Mouse (Mus musculus) embryonic facial prominence, embryonic 11.5 days (tissue): ENCODE results near the gene Gfy. TPM values are rescaled to one million over a fixed set of nuclear protein-coding genes. Genes with fewer than 3 reads are reported as not detected.
A peak's percentile ranks its signal among the peaks of the same experiment; 100 is the strongest.

Source experiments
- ATAC-seq: fragments of 200-750 bp; cut with Nextera tagmentation; replicated peaks from 2 replicates; pipeline ENCODE4 v1.8.0; 2017; ENCODE audit warnings: low read depth; ENCODE audit not compliant: insufficient number of reproducible peaks, low FRiP score, low TSS enrichment
- DNase-seq: peaks from one replicate; pipeline ENCODE4 v3.0.0-alpha.2; 2015; ENCODE audit warnings: low spot score
- H3K27ac ChIP-seq: fragments of 300-500 bp; sonication (generic); replicated peaks from 2 replicates; pipeline ENCODE4 v1.5.1; 2014; ENCODE audit warnings: mild to moderate bottlenecking, low read depth, low read length, control low read depth
- H3K27me3 ChIP-seq: fragments of 300-500 bp; sonication (generic); 2 replicates; pipeline ENCODE4 v1.6.1; 2014; ENCODE audit warnings: mild to moderate bottlenecking, low read length, moderate library complexity, mixed read lengths; ENCODE audit not compliant: control insufficient read depth, insufficient read depth
- H3K36me3 ChIP-seq: fragments of 300-500 bp; sonication (generic); replicated peaks from 2 replicates; pipeline ENCODE4 v1.6.1; 2014; ENCODE audit warnings: low read depth, mild to moderate bottlenecking, low read length, moderate library complexity, mixed read lengths; ENCODE audit not compliant: control insufficient read depth, insufficient read depth
- H3K4me1 ChIP-seq: fragments of 300-500 bp; sonication (generic); 2 replicates; pipeline ENCODE4 v1.6.1; 2014; ENCODE audit warnings: low read length, mixed read lengths; ENCODE audit not compliant: control insufficient read depth, insufficient read depth
- H3K4me2 ChIP-seq: fragments of 300-500 bp; sonication (generic); 2 replicates; pipeline ENCODE4 v1.6.1; 2014; ENCODE audit warnings: low read depth, mild to moderate bottlenecking, control low read depth, low read length, moderate library complexity
- H3K4me3 ChIP-seq: fragments of 300-500 bp; sonication (generic); 2 replicates; pipeline ENCODE4 v1.5.1; 2014; ENCODE audit warnings: low read depth, low read length, control low read depth
- H3K9ac ChIP-seq: fragments of 300-500 bp; sonication (generic); replicated peaks from 2 replicates; pipeline ENCODE4 v1.6.1; 2014; ENCODE audit warnings: mild to moderate bottlenecking, control low read depth, low read length
- H3K9me3 ChIP-seq: fragments of 300-500 bp; sonication (generic); replicated peaks from 2 replicates; pipeline ENCODE4 v1.6.1; 2016; ENCODE audit warnings: mild to moderate bottlenecking, low read length, inconsistent platforms, mixed read lengths; ENCODE audit not compliant: control insufficient read depth
- WGBS: fragments of 180-500 bp; shearing (Covaris S2); extraction: QIAGEN DNeasy Blood & Tissue Kit; methylation state at CpG from one replicate; pipeline ENCODE4 v1.1.7; 2014; 5-methylcytosine and 5-hydroxymethylcytosine counted together
- polyA plus RNA-seq: library from polyadenylated mRNA; unstranded; fragments of >200 nt; fragmentation: Nextera tagmentation; extraction: Ambion mirVana; gene quantifications from 2 replicates; pipeline ENCODE4 v1.2.1, GENCODE M21; 2014

Gfy gene
- polyA plus RNA-seq, 1 experiment from 2014 or later, result 0.52 TPM

DNA sequence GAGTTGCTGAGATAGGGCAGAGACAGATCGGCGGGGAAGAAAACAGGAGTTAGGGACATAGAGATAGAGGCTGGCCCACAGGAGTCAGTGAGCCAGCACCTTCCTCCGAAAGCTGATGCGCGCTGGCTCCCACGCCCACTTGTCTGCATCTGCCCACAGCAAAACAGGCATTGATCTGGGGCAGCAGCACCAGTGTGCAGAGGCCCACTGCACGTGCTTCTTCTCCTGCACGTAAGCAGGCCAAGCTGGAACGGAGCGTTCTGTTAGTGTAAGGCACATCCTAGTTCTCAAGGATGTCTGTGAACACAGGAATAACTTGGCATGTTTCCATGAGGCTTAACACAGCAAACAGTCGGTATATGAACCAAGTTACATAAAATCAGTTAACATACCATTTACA, 19.6 kb upstream of the Gfy start:
- H3K4me1 ChIP-seq, result no peaks in the 10 kb centered on the region
- H3K9ac ChIP-seq, result no peak overlapping the region
- no peaks in the 10 kb centered on the region for H3K36me3 ChIP-seq
- no peak overlapping the region for H3K4me3 ChIP-seq
- no peak overlapping the region for H3K27ac ChIP-seq
- H3K9me3 ChIP-seq, result no peaks in the 10 kb centered on the region
- H3K27me3 ChIP-seq, result no peaks in the 10 kb centered on the region
- 84% methylated on average over 11 of the region's 11 CpGs for WGBS
- DNase-seq, result no peak
- no peak overlapping the region for H3K4me2 ChIP-seq
- ATAC-seq, result no peak

DNA sequence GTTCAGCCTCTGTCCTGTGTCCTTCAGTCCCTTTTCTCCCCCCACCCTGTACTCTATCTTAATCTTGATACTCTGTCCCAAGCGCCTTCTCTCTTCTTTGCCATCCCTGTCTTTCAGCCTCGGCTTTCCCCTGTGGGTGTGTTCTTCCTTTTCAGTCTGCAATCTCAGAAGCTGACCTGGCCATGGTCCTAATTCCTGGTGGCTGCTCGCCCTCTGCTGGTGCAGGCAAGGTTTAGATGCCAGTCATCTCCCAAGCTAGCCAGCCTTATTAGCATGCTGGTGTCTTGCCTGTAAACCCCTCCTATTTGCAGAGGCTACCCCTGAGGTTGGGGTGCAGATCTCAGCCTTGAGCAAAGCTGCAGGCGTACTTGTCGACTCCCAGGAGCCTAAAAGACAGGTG, 19.1 kb upstream of the Gfy start:
- Histone ChIP-seq H3K4me3 (no peak overlapping the region), H3K27ac (no peak overlapping the region), H3K27me3 (no peaks in the 10 kb centered on the region), H3K4me2 (no peak overlapping the region), H3K36me3 (no peaks in the 10 kb centered on the region), H3K9ac (no peak overlapping the region), H3K4me1 (no peaks in the 10 kb centered on the region), H3K9me3 (no peaks in the 10 kb centered on the region)
- ATAC-seq, result no peak
- WGBS, result 12% methylated on average over 5 of the region's 5 CpGs
- peak; percentile 80 for DNase-seq

DNA sequence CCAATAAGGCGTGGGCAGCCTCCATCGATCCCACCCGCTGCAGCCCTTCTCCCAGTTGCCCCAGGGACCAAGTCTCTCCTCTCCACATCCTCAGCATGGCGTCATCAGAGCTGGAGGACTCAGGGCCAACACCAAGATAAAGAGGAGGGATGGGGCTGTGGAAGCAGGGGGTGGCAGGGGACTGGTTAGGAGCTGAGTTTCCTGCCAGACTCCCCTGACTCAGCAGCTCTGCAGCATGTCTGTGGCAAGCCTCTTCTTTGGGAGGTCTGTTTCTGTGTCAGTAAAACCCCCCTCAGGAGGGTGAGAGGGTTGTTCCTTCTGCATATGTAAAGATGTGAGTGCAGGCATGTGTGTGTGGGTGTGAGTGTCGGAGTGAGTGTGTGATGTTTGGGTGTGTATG, 17.6 kb upstream of the Gfy start:
- no peaks in the 10 kb centered on the region for H3K27me3 ChIP-seq
- no peaks in the 10 kb centered on the region; the same call in 1 of the 2 replicates for H3K4me1 ChIP-seq
- DNase-seq, result no peak
- no peaks in the 10 kb centered on the region for H3K36me3 ChIP-seq
- 70% methylated on average over 4 of the region's 5 CpGs for WGBS
- no peak overlapping the region for H3K4me2 ChIP-seq
- no peak for ATAC-seq
- H3K9ac ChIP-seq, result no peak overlapping the region
- H3K9me3 ChIP-seq, result no peaks in the 10 kb centered on the region
- H3K4me3 ChIP-seq, result no peak overlapping the region
- no peak overlapping the region for H3K27ac ChIP-seq

DNA sequence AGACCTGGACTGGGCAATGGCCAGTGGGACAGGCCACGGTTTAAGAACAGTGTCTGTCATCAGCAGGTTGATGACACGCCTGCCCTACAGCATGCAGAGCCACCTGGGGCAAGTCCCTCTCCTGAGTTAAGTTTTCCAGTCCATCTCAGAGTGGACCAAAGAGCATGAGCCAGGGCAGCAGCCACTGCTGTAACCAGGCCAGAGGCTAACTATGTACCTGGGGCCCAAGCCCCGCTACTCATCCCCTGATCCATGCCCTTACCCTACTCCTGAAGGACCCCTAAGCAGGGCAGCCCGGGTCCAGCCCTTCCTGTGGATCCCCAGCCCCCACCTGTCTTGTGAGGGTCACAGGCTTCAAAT, 16.8 kb upstream of the Gfy start:
- ATAC-seq, result no peak
- Histone ChIP-seq H3K9me3 (no peaks in the 10 kb centered on the region), H3K4me3 (no peak overlapping the region), H3K9ac (no peak overlapping the region), H3K36me3 (no peaks in the 10 kb centered on the region), H3K4me1 (peaks cover 3% of the 10 kb centered on the region), H3K27me3 (no peaks in the 10 kb centered on the region), H3K27ac (no peak overlapping the region), H3K4me2 (no peak overlapping the region)
- DNase-seq, result no peak
- 77% methylated on average over 4 of the region's 4 CpGs for WGBS

DNA sequence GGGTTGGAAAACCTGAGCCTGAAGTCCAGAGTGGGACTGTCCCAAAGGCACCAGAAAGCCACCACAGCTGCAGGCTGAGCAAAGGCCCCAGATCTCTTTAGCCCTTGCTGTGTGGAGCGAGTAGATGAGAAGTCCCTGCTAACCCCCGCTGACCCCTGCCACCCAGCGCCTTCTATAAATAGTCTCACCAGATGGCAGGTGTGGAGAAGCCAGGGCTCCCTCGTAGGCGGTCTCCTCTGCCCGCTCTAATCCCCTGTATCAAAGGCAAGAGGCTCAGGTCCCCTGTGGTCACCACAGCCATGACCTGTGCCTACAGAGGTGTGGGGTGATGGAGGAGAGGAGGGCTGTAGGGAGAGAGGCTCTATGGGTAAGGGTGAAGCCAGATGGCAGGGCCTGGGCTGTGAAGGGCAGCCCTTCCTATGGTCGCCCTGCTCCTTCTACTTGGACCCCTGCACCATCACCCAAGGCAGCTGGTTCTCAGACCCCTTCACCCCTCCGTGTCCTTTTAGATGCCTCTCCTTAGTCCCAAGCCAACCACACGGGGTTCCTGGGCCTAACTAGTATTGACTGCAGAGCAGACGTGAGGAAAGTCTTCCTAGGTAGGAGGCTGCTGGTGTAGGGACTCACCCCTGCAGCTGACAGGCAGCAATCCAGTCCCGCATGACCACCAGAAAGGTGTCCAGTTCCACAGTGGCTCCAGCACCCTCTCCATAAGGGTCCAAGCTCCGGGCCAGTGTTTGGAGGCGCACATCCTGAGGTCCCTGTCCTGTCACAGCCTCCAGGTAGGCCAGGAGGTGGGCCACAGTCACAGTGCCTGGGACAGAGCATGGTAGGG, 16.2 kb upstream of the Gfy start:
- 57% methylated on average over 13 of the region's 13 CpGs for WGBS
- Histone ChIP-seq H3K9me3 (no peaks in the 10 kb centered on the region), H3K4me3 (no peak overlapping the region), H3K27me3 (no peaks in the 10 kb centered on the region), H3K9ac (no peak overlapping the region), H3K36me3 (no peaks in the 10 kb centered on the region), H3K27ac (no peak overlapping the region), H3K4me2 (no peak overlapping the region), H3K4me1 (peaks cover 3% of the 10 kb centered on the region)
- ATAC-seq (no peak), DNase-seq (no peak)

DNA sequence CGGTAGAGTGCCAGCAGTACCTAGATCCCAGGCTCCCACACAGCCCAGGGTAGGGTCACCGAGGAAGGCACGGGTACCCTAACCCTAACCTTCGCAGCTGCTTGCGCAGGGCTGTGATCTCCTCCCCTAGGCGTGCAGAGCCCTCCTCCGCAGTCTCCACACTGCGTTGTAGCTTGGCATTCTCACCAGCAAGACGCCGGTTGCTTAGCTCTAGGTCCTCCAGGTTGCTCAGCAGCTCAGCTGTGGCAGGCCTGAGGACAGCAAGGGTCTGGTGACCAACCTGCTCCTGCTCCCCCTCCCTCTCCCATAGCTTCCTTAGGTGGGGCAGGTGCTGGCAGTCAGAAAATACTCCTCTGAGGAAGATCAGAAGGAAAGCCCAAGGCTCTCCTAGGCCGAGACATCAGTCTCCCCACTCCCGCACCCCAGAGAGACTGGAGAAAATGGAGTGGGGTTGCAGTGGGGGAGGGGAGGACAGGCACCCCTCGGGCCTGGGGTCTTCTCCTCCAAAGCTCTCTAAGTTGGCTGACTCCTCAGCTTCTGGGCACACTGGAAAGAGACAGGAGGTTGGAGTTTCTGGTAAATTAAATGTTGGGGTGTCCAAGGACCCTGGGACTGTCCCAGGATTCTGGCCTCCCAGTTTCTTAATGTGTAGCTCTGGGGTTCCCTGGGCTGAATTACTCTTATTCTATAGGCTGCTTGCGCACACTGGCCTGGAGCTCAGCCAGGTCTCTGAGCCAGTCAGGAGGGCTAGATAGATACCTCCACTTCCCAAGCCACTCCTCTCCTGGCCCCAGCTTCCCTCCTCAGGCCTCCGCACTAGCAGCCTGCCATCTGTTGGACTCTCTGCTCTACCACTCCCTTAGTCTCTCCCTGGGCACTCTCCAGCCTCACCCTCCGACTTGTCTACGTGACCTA, 14.8 kb upstream of the Gfy start:
- ATAC-seq (no peak), DNase-seq (no peak)
- Histone ChIP-seq H3K9me3 (no peaks in the 10 kb centered on the region), H3K4me2 (no peak overlapping the region), H3K4me1 (peaks cover 3% of the 10 kb centered on the region), H3K4me3 (no peak overlapping the region), H3K9ac (no peak overlapping the region), H3K36me3 (no peaks in the 10 kb centered on the region), H3K27ac (no peak overlapping the region), H3K27me3 (peaks cover 2% of the 10 kb centered on the region; the same call in 1 of the 2 replicates)
- WGBS, result 75% methylated on average over 17 of the region's 17 CpGs

DNA sequence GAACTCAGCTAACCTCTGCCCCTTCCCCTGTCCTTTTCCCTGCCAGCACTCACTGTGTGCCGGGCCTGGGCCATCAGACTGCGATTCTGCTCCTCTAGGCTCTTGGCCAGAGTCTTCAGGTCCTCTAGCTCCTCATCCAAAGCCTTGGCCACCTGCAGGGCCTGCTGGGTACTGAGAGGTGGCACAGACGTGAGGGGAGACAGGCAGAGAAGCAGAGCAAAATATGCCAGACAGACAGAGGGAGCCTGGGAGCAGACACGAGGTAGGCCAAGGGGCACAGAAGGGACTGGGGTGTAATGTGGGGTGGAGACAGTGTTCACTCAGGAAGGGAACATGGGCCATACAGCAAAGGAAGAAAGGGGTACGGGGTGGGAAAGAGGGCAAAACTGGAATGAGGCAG, 14.0 kb upstream of the Gfy start:
- Histone ChIP-seq H3K9ac (no peak overlapping the region), H3K4me1 (peaks cover 3% of the 10 kb centered on the region), H3K27me3 (peaks cover 2% of the 10 kb centered on the region; the same call in 1 of the 2 replicates), H3K27ac (no peak overlapping the region), H3K4me3 (no peak overlapping the region), H3K4me2 (no peak overlapping the region), H3K36me3 (no peaks in the 10 kb centered on the region), H3K9me3 (no peaks in the 10 kb centered on the region)
- 64% methylated on average over 5 of the region's 5 CpGs for WGBS
- DNase-seq (no peak), ATAC-seq (no peak)
